Mouse (Mus musculus): ENCODE measurements around the gene Daw1. TPM values are rescaled to one million over a fixed set of nuclear protein-coding genes. Genes with fewer than 3 reads are reported as not detected.

Gene Daw1
- polyA plus RNA-seq, 1 experiment, result not detected

DNA sequence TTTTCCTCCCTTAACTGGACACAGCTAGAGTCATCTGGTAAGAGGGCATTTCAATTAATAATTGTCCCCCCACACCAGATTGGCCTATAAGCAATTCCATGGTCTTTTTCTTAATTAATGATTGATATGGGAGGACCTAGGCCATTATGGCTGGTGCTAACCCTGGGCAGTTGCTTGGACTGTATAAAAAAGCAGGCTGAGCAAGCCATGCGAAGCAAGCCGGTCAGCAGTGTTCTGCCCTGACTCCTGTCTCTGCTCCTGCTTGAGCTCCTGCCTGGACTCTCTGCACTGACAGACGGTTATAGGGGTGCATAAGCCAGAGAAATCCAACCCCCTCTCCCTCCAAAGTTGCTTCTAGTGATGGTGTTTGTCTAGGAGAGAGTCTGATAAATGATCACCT lies 2.1 kb downstream of the Daw1 start:
- no peaks in the 10 kb centered on the region for H3K4me1 ChIP-seq (ENCODE audit: control insufficient read depth, insufficient read depth, low read length)
- no peak for TF ChIP-seq POLR2A (IDR thresholded peaks at IDR 0.05; ENCODE audit: insufficient read depth, low read length)
- no peak overlapping the region for H3K9ac ChIP-seq (ENCODE audit: low read depth, poor library complexity, severe bottlenecking)
- no peaks in the 10 kb centered on the region for H3K27me3 ChIP-seq (ENCODE audit: control insufficient read depth, insufficient read depth, low read length, poor library complexity, severe bottlenecking)
- H3K27ac ChIP-seq (ENCODE audit: insufficient read depth, low read length), result no peak overlapping the region
- H3K4me3 ChIP-seq (ENCODE audit: low read depth, low read length), result no peak overlapping the region
- H3K9me3 ChIP-seq (replicated peaks; ENCODE audit: control insufficient read depth, insufficient read depth, low read length, poor library complexity, severe bottlenecking), result no peaks in the 10 kb centered on the region
- H3K36me3 ChIP-seq (ENCODE audit: control insufficient read depth, insufficient read depth, low read length, poor library complexity, severe bottlenecking), result no peaks in the 10 kb centered on the region

DNA sequence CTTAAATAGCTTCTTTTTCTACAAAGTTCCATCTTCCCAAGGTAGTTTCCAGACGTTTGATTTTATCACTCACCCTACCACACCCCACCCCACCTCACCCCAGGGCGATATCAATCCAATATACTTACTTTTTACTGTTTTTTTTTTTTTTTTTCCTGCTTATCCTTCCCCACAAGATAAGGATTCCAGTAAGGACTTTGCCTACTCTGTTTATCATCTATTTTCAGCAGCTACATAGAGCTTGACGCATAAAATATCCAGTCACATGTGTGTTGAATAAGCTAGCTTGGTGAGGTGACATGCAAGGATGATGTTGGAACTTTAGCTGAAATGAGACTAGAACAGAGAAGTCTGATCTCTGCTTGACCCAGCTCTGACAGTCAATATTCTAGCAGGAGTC lies 4.5 kb downstream of the Daw1 start:
- Histone ChIP-seq H3K9me3 (replicated peaks; ENCODE audit: control insufficient read depth, insufficient read depth, low read length, poor library complexity, severe bottlenecking) (no peaks in the 10 kb centered on the region), H3K4me3 (ENCODE audit: low read depth, low read length) (no peak overlapping the region), H3K4me1 (ENCODE audit: control insufficient read depth, insufficient read depth, low read length) (no peaks in the 10 kb centered on the region), H3K27ac (ENCODE audit: insufficient read depth, low read length) (no peak overlapping the region), H3K27me3 (ENCODE audit: control insufficient read depth, insufficient read depth, low read length, poor library complexity, severe bottlenecking) (no peaks in the 10 kb centered on the region), H3K36me3 (ENCODE audit: control insufficient read depth, insufficient read depth, low read length, poor library complexity, severe bottlenecking) (no peaks in the 10 kb centered on the region), H3K9ac (ENCODE audit: low read depth, poor library complexity, severe bottlenecking) (no peak overlapping the region)
- TF ChIP-seq EP300 (IDR thresholded peaks at IDR 0.05; ENCODE audit: insufficient read depth, low read depth, low read length) (no peak), CTCF (IDR thresholded peaks at IDR 0.05; ENCODE audit: low read depth, low read length) (no peak), POLR2A (IDR thresholded peaks at IDR 0.05; ENCODE audit: insufficient read depth, low read length) (no peak)

DNA sequence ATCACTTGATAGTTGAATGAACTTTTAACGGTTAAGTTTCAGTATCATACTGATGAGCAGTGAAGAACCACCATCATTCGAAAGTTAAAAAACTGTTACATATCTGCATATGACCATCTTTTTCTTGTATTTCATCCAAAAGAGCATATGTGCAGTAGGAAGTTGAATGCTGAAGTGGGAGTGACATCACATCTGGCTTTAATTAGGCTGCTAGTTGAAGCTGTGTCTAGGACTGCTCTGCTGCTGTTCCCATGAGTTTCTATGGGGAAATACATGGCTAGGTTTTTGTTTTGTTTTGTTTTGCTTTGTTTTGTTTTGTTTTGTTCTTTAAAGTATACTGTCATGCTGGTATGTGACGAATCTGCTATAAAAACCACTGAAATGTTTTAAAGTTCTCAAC lies 9.6 kb downstream of the Daw1 start:
- H3K4me3 ChIP-seq (ENCODE audit: low read depth, low read length), result no peak overlapping the region
- no peaks in the 10 kb centered on the region for H3K27me3 ChIP-seq (ENCODE audit: control insufficient read depth, insufficient read depth, low read length, poor library complexity, severe bottlenecking)
- TF ChIP-seq POLR2A (IDR thresholded peaks at IDR 0.05; ENCODE audit: insufficient read depth, low read length), result no peak
- no peak for TF ChIP-seq EP300 (IDR thresholded peaks at IDR 0.05; ENCODE audit: insufficient read depth, low read depth, low read length)
- TF ChIP-seq CTCF (IDR thresholded peaks at IDR 0.05; ENCODE audit: low read depth, low read length), result no peak
- H3K9ac ChIP-seq (ENCODE audit: low read depth, poor library complexity, severe bottlenecking), result no peak overlapping the region
- H3K27ac ChIP-seq (ENCODE audit: insufficient read depth, low read length), result no peak overlapping the region
- H3K9me3 ChIP-seq (replicated peaks; ENCODE audit: control insufficient read depth, insufficient read depth, low read length, poor library complexity, severe bottlenecking), result no peaks in the 10 kb centered on the region
- no peaks in the 10 kb centered on the region for H3K4me1 ChIP-seq (ENCODE audit: control insufficient read depth, insufficient read depth, low read length)
- H3K36me3 ChIP-seq (ENCODE audit: control insufficient read depth, insufficient read depth, low read length, poor library complexity, severe bottlenecking), result no peaks in the 10 kb centered on the region

DNA sequence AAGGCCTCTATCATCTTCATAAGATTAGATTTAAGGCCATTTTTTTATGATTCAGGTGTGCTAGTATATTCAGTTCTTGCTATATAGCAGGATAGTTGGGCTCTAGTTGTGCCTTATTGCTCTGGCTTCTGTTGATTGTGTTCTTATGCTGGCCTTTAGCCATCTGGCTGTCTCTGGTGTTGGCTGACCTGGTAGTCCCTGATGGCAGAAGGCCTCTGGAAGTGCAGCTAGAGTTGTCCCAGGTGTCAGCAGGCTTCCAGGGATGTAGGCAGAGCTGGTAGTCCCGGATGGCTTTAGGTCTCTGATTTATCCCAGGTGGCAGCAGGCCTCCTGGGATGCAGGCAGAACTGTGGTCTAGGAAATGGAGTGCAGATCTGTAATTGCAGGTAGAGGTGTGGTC lies 16.4 kb downstream of the Daw1 start:
- Histone ChIP-seq H3K27me3 (ENCODE audit: control insufficient read depth, insufficient read depth, low read length, poor library complexity, severe bottlenecking) (no peaks in the 10 kb centered on the region), H3K9ac (ENCODE audit: low read depth, poor library complexity, severe bottlenecking) (no peak overlapping the region), H3K36me3 (ENCODE audit: control insufficient read depth, insufficient read depth, low read length, poor library complexity, severe bottlenecking) (no peaks in the 10 kb centered on the region), H3K9me3 (replicated peaks; ENCODE audit: control insufficient read depth, insufficient read depth, low read length, poor library complexity, severe bottlenecking) (no peaks in the 10 kb centered on the region), H3K27ac (ENCODE audit: insufficient read depth, low read length) (no peak overlapping the region), H3K4me3 (ENCODE audit: low read depth, low read length) (no peak overlapping the region), H3K4me1 (ENCODE audit: control insufficient read depth, insufficient read depth, low read length) (no peaks in the 10 kb centered on the region)
- TF ChIP-seq POLR2A (IDR thresholded peaks at IDR 0.05; ENCODE audit: insufficient read depth, low read length) (no peak), EP300 (IDR thresholded peaks at IDR 0.05; ENCODE audit: insufficient read depth, low read depth, low read length) (no peak), CTCF (IDR thresholded peaks at IDR 0.05; ENCODE audit: low read depth, low read length) (no peak)

DNA sequence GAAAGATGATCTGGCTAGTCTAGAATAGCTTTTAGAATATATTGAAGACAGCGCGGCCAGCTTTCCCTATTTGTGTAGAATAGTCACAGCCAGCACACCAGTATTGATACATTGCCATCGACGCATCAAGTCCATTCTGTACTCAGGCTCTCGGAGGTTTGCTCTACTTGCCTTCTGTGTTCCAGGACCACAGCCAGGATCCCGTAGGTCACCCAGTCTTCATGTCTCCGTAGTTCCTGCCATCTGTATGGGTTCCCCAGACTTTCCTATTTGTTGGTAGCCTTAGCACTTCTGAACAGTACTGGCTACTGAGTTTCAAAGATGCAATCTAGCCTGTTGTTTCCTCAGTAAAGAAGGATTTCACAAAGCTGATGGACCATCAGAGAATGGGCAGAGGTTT lies 20.0 kb downstream of the Daw1 start:
- H3K27ac ChIP-seq (ENCODE audit: insufficient read depth, low read length), result no peak overlapping the region
- TF ChIP-seq POLR2A (IDR thresholded peaks at IDR 0.05; ENCODE audit: insufficient read depth, low read length) (no peak), EP300 (IDR thresholded peaks at IDR 0.05; ENCODE audit: insufficient read depth, low read depth, low read length) (no peak), CTCF (IDR thresholded peaks at IDR 0.05; ENCODE audit: low read depth, low read length) (no peak)
- no peak overlapping the region for H3K9ac ChIP-seq (ENCODE audit: low read depth, poor library complexity, severe bottlenecking)
- H3K36me3 ChIP-seq (ENCODE audit: control insufficient read depth, insufficient read depth, low read length, poor library complexity, severe bottlenecking), result no peaks in the 10 kb centered on the region
- H3K27me3 ChIP-seq (ENCODE audit: control insufficient read depth, insufficient read depth, low read length, poor library complexity, severe bottlenecking), result no peaks in the 10 kb centered on the region
- H3K4me1 ChIP-seq (ENCODE audit: control insufficient read depth, insufficient read depth, low read length), result no peaks in the 10 kb centered on the region
- H3K9me3 ChIP-seq (replicated peaks; ENCODE audit: control insufficient read depth, insufficient read depth, low read length, poor library complexity, severe bottlenecking), result no peaks in the 10 kb centered on the region
- H3K4me3 ChIP-seq (ENCODE audit: low read depth, low read length), result no peak overlapping the region

DNA sequence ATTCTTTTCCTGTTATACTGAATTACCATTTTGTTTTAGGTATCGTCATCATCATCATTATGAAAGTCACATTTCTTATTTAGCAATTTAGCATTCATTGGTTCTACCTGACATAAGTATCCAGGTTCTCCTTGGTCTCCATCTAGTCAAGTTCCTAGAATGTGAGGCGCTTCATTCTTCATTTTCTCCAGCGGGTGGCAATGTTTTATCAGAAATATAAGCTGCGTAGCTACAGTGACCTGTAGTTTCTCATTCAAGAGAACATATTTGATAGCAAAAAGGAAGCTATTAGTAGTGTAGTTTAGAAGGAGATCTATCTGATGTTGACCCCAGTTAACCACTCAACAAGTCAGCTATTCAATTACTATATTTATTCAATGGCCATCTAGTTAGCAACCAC lies 21.9 kb downstream of the Daw1 start:
- Histone ChIP-seq H3K4me1 (ENCODE audit: control insufficient read depth, insufficient read depth, low read length) (no peaks in the 10 kb centered on the region), H3K27me3 (ENCODE audit: control insufficient read depth, insufficient read depth, low read length, poor library complexity, severe bottlenecking) (no peaks in the 10 kb centered on the region), H3K9ac (ENCODE audit: low read depth, poor library complexity, severe bottlenecking) (no peak overlapping the region), H3K36me3 (ENCODE audit: control insufficient read depth, insufficient read depth, low read length, poor library complexity, severe bottlenecking) (no peaks in the 10 kb centered on the region), H3K27ac (ENCODE audit: insufficient read depth, low read length) (no peak overlapping the region), H3K9me3 (replicated peaks; ENCODE audit: control insufficient read depth, insufficient read depth, low read length, poor library complexity, severe bottlenecking) (no peaks in the 10 kb centered on the region), H3K4me3 (ENCODE audit: low read depth, low read length) (no peak overlapping the region)
- no peak for TF ChIP-seq CTCF (IDR thresholded peaks at IDR 0.05; ENCODE audit: low read depth, low read length)
- TF ChIP-seq EP300 (IDR thresholded peaks at IDR 0.05; ENCODE audit: insufficient read depth, low read depth, low read length), result no peak
- TF ChIP-seq POLR2A (IDR thresholded peaks at IDR 0.05; ENCODE audit: insufficient read depth, low read length), result no peak

Measured in ES-Bruce4 (cell line).